Mouse (Mus musculus) megakaryocyte progenitor cell, adult 5-6 weeks (primary cell): ENCODE data around the gene Nhsl1. TPM values are rescaled to one million over a fixed set of nuclear protein-coding genes. Genes with fewer than 3 reads are reported as not detected.
A peak's percentile ranks its signal among the peaks of the same experiment; 100 is the strongest.

Experiments used
- ATAC-seq: replicated peaks from 2 replicates; pipeline ENCODE4 v1.8.0; 2016; ENCODE audit warnings: mild to moderate bottlenecking, moderate TSS enrichment, inconsistent platforms; ENCODE audit not compliant: poor library complexity
- total RNA-seq, 2 experiments: library from RNA; stranded (forward) in 1 of 2; stranded (reverse) in 1 of 2; fragments of 157-497, 149-512 nt in 1 of 2; fragments of 200-1000 nt in 1 of 2; gene quantifications; 2 replicates each; pipeline versions ENCODE4 v1.2.3 to v1.2.4; 2015 to 2017

The Nhsl1 gene
- total RNA-seq (2015), result 0.83 and 2.5 TPM in 2 replicates
- total RNA-seq (2017), result 0.25 and 0.91 TPM in 2 replicates

DNA sequence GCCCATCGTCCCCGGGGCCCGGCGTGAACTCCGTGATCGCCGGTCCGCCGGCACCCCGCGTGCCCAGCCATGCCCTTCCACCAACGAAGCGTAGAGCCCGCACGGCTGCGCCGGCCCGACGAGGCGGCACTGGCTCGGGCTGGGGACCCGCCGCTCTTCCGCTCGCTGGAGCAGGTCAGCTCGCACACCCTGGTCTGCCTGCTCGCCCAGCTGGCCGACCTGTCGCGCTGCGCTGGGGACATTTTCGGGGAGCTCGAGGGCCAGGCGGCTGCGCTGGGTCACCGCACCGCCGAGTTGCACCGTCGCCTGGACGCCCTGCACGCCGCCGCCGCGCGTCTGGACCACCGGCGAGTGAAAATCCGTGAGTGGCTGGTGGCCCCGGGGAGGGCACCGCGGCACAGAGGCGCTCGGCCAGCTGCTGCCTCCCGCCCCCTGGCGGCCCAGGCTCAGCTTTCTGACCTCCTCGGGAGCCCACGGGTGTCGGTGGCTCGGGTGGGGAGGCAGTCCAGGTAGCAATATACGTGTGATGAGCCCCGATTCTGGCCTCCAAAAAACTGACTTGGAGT is at the start of gene Nhsl1:
Nhsl1 (plus strand) TSS at position 70 of the 566 bp plus-strand sequence.
- ATAC-seq, result peak; percentile 44

DNA sequence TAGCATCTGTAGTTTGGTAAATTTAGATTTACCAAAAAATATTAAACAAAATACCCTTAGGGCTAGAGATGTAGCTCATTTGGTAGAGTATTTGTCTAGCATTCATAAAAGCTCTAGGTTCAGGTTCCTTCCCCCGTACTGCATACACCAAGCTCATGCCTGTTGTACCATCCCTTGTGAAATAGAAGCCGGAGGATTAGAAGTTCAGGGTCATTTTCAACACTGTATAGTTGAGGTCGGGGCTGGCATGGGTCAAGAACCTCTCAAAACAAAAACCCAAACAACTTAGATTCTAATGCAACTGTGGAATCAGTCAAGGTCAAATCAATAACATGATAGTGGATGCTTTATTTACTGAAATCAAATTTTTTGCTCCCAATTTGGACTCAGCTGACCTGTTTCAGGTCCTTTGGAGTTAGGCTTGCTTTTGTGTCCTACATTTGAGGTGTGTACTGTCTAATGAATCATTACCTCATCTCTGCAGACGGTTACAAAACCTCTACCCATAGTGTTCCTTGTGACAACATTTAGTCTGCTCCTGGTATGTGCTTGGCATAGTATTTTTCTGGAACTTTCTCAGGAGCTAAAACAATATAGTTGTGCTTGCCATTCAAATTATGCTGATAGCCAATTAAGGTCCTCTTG is 42.6 kb upstream of the Nhsl1 start:
- ATAC-seq, result no peak

DNA sequence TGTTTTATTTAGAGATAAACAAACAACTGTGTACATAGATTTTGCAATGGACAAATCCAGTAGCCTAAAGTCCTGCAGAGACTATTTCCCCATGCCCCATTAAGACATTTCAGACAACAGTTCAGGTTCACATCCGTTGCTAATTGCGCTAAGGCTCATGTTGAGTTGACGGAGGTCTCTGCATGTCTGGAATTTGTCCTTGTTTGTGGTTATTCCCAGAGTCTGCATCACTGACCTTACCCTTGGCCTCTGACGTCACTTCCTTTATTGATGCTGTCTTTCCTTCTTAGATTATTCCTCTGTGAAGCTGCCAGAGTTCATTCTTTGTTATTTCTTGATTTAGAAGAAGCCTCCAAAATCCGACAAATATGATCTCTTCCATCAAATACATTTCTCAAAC is 34.8 kb upstream of the Nhsl1 start:
- ATAC-seq, result no peak

DNA sequence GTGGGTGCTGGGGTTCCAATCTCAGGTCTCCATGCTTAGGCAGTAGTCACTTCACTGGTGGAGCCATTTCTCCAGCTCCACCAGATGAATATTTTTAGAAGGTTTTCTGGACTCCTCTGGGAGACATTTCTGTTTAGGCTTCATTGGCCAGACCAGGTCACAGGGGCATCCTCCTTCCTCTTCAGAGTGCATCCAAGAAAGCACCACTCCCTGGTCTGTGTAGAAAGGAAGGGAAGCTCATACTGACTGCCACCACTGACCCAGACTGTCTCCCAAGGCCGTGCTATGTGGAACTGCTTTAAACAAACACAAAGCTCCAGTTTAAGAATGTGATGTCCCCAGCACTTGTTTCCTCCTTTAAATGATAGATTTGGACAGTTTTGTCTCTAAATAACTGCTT is 29.3 kb upstream of the Nhsl1 start:
- ATAC-seq, result no peak

DNA sequence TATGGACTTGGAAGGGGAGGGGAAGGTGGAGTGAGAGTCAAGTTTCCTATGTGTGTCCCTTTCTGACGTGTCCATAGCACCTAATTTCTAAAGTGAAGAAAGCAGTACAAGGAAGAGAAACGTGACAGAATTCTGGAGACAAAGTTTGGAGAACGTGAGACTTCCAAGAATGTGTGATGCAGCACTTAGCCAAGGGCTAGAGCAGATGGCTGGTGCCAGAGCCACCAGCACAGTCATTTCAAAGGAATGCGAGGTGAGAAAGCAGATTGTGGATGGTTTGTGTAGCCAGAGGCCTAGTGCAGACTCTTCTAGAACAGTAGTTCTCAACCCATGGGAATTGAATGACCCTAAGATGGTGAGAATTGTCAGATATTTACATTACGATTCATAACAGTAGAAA is 13.7 kb upstream of the Nhsl1 start:
- ATAC-seq, result no peak

DNA sequence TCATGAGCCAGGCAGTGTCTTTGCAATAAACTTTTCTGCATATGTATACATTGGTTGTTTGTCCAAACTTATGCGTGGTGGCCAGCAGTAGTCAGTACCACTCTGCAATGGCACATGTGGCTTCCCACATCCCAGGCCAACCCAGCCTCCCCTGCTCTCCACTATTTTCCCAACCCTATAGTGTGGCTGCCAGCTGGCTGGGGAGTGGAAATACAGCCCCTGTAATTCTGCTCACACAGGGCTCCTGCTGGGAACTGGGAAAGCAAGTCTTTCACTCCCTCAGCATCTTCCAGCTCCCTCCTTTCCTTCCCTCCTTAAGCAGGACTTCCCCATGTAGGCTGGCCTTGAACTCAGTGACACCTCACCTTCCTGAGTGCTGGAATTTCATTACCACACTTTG is 3.7 kb upstream of the Nhsl1 start:
- ATAC-seq, result no peak

DNA sequence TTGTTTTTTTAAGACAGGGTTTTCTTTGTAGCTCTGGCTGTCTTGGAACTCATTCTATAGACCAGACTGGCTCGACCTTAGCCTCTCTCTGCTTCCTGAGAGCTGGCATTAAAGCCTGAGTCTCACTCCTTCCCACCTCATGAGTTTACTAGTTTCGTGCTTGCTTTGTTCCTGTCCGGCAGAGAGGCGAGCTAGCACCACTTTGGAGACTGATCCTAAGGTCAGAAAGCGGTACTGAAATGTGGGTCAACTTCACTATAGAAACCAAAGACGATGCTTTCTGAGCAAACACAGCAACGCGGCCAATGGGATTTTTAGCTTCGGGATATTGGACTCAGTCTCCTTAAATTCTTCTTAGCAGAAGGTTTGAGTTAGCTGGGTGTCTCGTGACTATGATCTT is 1.3 kb upstream of the Nhsl1 start:
- ATAC-seq, result no peak

DNA sequence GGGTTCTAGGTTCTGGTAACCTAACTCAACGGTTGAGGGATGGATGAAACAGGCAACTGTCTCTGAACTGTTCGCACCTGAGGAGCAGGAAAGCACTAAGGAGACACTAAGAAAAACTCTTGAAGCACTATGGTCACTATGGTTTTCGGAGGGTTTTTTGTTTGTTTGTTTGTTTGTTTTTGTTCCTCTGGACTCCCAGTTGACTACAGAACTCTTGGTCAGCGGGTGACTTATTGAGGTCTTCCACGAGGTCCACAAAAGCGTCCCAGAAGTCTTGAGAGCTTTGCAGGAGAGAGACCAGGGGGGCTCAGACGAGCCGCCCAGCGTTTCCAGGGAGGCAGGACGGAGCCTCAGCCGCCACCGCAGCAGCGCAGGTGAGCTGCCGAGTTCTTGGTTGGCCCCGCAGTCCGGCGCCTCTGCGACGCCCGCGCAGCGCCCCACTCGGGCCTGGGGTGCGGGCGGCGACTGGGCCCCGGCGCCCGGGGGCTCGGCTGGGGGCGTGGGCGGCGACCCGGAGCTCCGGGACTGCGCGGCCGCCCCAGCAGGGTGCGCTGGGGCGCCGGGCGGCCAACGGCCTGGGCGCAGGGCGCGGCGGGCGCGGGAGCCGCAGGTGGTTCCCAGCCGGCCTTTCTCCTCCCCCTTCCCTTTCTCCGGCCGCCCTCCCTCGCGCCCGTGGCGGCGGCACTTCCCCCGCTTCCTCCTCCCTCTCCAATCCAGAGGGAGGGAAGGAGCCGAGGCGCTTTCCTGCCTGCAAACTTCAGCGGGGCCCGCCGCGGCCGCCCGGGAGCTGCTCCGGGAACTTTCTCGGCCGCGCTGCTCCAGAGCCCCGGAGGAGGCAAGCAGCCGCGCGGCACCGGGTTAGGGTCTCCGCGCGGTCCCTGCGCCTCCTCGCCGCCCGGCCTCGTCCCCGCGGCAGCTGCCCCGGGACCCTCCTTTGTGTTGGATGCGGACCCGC is 547 bp upstream of the Nhsl1 start:
- peak; percentile 58 for ATAC-seq

DNA sequence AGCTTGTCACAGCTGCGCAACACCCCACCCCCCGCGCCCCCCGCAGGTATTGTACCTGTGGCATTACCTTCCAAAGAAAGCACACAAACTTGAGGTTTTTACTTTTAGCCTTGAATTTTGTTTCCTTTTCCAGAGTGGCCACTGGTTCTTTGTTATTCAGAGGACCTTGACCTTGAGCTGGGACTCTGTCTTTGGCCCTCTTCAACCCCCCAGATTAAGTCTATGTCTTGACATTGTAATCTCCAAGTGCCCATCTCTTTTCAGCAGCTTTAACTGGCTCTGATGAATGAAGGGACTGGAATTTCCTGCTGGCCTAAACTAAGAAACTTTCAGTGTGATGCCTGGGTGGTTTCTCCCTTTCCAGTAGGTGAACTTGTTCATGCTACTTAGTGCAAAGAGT is 906 bp downstream of the Nhsl1 start:
- ATAC-seq, result no peak

DNA sequence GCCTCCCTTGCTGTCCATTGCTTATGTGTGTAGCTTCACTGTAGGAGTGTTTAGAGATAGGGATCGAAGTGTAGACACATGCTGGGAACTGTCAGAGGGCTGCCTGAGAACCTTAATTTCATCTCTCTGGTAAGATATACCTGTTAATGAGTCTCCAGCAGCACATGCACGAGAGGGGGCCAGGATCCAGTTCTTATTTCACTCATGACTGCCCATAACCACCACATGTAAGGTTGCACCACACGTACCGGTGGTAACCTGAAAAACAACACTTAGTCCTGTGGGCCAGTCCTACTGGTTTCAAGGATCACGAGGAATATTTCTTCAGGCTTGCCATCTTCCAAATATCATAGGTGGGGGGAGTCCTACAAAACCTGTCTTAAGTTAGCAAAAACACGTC is 3.1 kb downstream of the Nhsl1 start:
- ATAC-seq, result no peak

DNA sequence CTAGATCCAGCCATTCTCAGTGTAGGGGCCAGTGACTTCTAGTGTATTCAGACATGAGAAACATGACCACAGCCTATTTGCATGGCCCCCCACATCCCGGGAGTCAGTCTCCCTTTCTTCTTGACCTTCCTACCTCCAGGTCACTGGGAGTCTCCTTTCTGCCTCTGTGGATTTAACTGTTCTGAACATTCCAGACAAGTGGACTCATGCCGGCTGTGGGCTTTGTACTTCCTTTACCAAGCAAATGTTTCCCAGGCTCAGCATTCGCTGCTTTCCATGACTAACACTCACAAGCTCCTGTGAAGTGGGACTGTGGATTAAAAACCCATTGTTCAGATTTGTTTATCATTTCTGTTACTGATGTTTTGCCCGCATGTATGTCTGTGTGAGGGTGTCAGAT is 4.9 kb downstream of the Nhsl1 start:
- no peak for ATAC-seq

DNA sequence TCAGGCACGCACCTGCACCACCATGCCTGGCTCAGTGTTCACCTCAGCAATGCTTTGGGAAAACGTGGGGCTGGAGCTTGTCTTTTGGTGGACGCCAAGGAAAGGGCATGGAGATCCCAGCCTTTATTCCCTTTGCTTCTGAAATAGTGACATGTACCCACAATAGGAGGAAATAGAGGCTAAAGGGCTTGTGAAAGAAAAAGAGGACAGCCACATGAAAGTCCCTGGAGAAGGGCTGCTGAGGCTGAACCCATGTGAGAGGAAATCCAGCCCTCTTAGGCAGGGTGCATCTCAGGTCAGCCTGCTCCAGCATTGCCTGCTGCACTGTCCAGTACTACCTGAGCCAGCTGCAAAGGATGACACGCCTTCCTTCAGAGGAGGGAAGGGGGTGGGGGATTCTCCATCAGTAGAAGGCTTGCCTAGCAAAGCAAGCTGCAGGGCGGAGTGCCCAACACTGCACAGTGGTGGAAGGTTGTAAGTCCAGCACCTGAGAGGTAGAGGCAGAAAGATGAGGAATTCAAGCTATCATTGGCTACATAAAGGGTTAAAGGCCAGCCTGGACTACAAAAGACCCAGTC is 9.6 kb downstream of the Nhsl1 start:
- ATAC-seq, result no peak

DNA sequence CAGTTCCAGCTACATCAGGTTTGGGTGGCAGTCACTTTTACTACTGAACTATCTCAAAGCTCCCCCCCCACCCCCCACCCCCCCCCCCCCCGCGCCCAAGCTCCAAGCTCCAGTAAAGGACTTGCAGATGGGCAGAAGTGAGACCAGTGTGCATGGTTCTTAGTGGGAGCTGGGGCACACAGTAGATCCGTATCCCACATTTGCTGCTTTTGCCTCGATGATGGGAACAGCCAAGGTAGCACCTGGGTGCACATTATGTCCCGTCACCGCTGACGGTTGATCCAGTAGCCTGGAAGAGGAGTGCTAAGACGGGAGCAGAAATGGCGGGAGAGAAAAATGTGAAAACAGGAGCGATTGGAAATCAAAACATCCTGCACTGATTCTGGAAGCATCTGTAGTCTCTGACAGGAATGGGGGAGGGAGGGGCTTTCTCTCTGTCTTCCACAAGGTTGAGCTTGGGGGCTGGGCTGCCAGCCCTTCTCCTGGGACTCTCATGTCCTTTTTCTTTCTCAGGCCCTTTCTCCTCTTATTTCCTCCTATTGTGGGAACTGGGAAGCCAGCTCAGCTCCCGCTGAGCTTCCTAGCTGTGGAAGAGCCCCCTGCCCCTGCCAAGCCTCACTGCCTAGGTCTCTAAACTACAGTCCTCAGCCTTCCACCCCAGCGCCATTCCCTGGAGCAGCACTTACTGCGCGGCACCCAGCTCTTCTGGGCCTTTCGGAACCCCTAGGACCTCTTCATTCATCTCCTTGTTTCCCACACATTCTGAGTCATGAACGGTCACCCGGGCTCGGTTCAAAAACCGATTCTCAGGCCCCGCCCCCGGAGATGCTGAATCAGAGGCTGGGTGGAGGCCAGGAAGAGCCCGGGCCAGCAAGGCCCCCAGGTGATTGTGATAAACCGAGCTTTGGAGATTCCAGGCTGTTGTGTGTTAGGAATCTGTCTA is 10.6 kb downstream of the Nhsl1 start:
- 0 out of 2 replicates have a peak, but pooled peaks have one; percentile 14 for ATAC-seq

DNA sequence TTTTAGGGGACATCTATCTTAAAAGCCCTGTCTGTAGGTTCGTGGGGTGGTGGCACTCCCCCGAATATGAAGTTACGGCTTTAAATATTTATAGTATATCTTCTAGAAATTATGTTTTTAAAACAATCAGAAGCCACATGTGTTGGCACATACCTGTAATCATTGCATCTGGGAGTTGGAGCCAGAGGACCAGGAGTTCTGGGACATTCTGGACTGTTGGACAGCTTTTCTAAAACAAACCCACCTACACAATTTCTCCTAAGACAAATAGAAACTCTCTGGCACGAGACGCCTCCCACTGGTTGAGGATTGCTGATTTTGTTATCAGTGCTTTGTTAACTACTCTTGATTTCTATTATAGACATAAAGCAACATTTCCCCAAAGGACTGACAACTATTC is 11.7 kb downstream of the Nhsl1 start:
- ATAC-seq, result no peak

DNA sequence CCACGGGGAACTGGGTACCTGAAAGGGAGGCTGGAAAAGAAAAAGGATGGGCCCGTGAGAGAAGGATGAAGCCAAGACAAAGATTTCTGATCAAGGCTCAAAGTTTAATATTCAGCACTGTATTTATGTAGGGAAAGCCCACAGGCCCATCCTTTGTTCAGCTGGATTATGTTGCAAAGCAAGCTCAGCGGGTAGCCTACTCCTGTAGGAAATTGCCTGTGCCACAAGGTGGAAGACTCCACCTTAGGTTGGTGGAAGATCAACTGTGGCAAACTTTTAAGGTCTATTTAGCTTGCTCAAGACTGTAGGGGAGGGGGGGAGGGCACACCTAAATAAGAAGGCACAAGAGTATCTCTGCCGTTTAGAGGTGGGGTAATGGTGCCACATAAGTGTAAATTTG is 14.8 kb downstream of the Nhsl1 start:
- ATAC-seq, result no peak

DNA sequence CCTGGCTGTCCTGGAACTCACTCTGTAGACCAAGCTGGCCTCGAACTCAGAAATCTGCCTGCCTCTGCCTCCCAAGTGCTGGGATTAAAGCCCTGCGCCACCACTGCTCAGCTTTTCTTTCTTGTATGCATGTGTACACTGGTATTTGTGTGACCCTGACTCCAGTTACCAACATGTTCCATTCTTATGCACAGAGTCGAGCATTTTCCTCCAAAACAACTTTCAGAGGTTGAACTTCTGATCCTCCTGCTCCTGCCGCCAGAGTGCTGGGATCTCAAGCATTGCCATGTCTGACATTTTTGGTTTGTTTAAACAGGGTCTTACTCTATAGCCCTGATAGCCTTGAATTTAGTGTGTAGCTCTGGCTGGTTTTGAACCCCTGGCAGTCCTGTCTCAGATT is 15.4 kb downstream of the Nhsl1 start:
- no peak for ATAC-seq

DNA sequence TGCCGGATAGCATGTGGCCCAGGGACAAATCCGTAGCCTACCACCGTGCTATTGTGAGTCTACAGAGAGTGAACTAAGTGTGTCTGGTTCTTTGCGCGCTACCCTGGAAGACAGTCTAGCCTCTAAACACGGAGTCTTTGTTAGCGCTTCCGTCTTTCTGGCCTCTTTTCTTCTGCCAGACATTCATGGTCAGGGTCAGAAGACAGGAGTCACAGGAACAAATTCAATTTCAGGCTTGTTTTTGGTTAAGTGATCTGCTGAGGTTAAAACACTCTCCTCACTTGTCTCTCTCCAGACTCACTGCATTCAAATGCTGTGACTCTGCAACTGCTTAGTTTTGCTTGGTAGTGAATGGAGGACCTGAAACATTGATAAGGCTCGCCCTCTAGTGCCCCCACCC is 15.9 kb downstream of the Nhsl1 start:
- no peak for ATAC-seq

DNA sequence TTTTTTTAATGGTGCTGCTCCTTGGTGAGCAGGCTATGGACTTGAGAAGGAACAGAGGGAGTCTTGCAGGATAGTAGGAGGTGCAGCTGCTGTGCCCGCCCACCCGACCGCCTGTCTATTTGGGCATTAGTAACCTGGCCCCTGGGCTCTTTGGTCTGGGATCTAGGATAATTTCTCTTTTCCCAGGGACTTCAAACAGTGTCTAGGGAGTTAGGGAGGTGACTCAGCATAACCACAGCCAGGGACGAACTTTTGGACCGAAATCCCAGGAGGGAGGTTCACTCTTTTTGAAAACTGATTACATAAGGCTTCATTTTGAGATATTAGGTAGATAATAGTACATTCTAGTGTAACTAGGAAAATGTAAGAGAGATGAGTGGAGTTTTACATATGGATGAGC is 18.9 kb downstream of the Nhsl1 start:
- ATAC-seq, result no peak

DNA sequence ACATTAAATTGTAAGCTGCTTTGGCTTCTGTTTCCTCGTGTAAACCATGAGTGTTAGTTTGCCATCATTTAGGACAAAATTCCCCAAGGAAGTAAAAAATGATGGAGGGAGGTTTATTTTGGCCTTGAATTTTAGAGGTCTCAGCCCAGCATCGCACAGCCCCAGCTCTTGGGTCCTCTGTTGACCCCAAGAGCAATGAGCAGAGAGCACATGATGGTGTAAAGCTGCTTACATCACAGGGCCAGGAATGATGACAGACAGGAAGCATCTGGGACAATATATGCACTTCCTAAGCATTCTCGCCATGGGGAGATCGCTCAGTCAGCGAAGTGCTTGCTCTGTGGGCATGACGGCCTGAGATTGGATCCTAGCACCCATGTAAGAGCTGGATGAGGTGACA is 20.6 kb downstream of the Nhsl1 start:
- ATAC-seq, result no peak

DNA sequence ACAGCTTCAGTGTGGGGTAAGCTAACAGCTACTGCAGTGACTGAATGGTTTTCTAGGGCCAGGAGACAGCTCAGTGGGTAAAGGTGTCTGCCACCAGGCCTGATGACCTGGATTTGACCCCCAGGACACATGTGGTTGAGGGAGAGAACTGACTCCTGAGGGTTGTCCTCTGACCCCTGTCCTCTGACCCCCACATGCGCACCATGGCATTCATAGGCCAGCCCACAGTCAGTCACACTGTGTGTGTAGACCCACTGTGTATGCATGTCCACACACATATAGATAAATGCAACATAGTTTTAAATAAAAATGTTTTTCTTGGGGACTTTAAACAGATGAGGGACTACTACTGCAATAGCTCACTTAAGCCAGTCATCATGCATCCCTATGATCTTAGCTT is 22.1 kb downstream of the Nhsl1 start:
- ATAC-seq, result no peak
